Mouse (Mus musculus) stomach, postnatal 0 days (tissue): Measurements from ENCODE around the gene Vmn1r68. TPM values are rescaled to one million over a fixed set of nuclear protein-coding genes. Genes with fewer than 3 reads are reported as not detected.

ENCODE experiments used
- ATAC-seq: fragments of 200-750 bp; cut with Nextera tagmentation; 2 replicates; pipeline ENCODE4 v1.8.0; 2017; ENCODE audit not compliant: low FRiP score, low TSS enrichment
- DNase-seq: peaks from one replicate; pipeline ENCODE4 v3.0.0-alpha.2; 2016; ENCODE audit warnings: low spot score
- H3K27ac ChIP-seq: fragments of 300-500 bp; sonication (generic); replicated peaks from 2 replicates; pipeline ENCODE4 v1.5.1; 2014; ENCODE audit warnings: mild to moderate bottlenecking, control low read depth
- H3K27me3 ChIP-seq: fragments of 300-500 bp; sonication (generic); 2 replicates; pipeline ENCODE4 v1.6.1; 2014; ENCODE audit warnings: low read length; ENCODE audit not compliant: control insufficient read depth, insufficient read depth
- H3K36me3 ChIP-seq: fragments of 300-500 bp; sonication (generic); 2 replicates; pipeline ENCODE4 v1.6.1; 2014; ENCODE audit warnings: low read length, mixed read lengths; ENCODE audit not compliant: control insufficient read depth, insufficient read depth
- H3K4me1 ChIP-seq: fragments of 300-500 bp; sonication (generic); replicated peaks from 2 replicates; pipeline ENCODE4 v1.6.1; 2014; ENCODE audit warnings: antibody characterized with exemption; ENCODE audit not compliant: control insufficient read depth, insufficient read depth
- H3K4me2 ChIP-seq: fragments of 300-500 bp; sonication (generic); replicated peaks from 2 replicates; pipeline ENCODE4 v1.6.1; 2014; ENCODE audit warnings: low read depth, mild to moderate bottlenecking, control low read depth, moderate library complexity
- H3K4me3 ChIP-seq: fragments of 300-500 bp; sonication (generic); 2 replicates; pipeline ENCODE4 v1.5.1; 2014; ENCODE audit warnings: low read depth, low read length, control low read depth
- H3K9ac ChIP-seq: fragments of 300-500 bp; sonication (generic); 2 replicates; pipeline ENCODE4 v1.6.1; 2014; ENCODE audit warnings: mild to moderate bottlenecking, low read length, control low read depth, mixed read lengths
- H3K9me3 ChIP-seq: fragments of 300-500 bp; sonication (generic); 2 replicates; pipeline ENCODE4 v1.6.1; 2016; ENCODE audit warnings: low read length; ENCODE audit not compliant: control insufficient read depth
- CTCF ChIP-seq: IDR thresholded peaks from 2 replicates; pipeline ENCODE4 v1.5.1; 2016; ENCODE audit warnings: antibody characterized with exemption, low read depth, mild to moderate bottlenecking, moderate library complexity
- EP300 ChIP-seq: optimal IDR thresholded peaks from 2 replicates; pipeline ENCODE3; 2016; ENCODE audit warnings: antibody characterized with exemption
- WGBS: fragments of 180-500 bp; shearing (Covaris S2); extraction: QIAGEN DNeasy Blood & Tissue Kit; methylation state at CpG from one replicate; pipeline ENCODE4 v1.1.7; 2014; 5-methylcytosine and 5-hydroxymethylcytosine counted together
- polyA plus RNA-seq: library from polyadenylated mRNA; unstranded; fragments of >200 nt; fragmentation: Nextera tagmentation; extraction: Ambion mirVana; gene quantifications from 2 replicates; pipeline ENCODE4 v1.2.1, GENCODE M21; 2015

Gene Vmn1r68
- polyA plus RNA-seq, result 0.06 TPM in 1 of 2 replicates, not detected in the other

DNA sequence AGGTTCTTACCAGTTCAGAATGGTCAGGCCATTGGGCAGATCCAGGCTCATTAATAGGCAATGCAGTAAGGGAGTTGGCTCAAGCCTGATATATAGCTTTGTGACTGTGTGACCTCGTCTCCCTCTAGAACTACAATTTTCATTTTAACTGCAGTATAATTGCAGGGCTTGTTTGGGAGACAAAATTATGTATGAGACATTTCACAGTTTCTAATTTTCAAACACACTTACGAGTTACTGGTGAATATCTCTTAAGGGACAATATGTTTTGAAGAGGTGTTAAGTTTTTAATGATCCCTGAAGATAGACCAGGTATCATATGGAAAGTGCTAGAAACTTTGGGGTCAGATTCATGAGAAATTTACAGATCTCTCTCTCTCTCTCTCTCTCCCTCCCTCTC, at the start of gene Vmn1r68:
Gene Vmn1r68, minus strand, starts transcription at position 101 of the 400 bp plus-strand sequence.
- no peaks in the 10 kb centered on the region for H3K27me3 ChIP-seq
- H3K4me2 ChIP-seq, result no peak within 1 kb of the TSS
- DNase-seq (no peak), ATAC-seq (no peak)
- no peaks in the 10 kb centered on the region for H3K9me3 ChIP-seq
- H3K9ac ChIP-seq, result no peak within 1 kb of the TSS
- no peaks in the 10 kb centered on the region for H3K4me1 ChIP-seq
- no peak within 1 kb of the TSS for H3K4me3 ChIP-seq
- 62% methylated on average over 2 of the region's 2 CpGs for WGBS
- TF ChIP-seq EP300, result no peak
- TF ChIP-seq CTCF, result no peak
- H3K27ac ChIP-seq, result no peak within 1 kb of the TSS
- no peaks in the 10 kb centered on the region for H3K36me3 ChIP-seq

DNA sequence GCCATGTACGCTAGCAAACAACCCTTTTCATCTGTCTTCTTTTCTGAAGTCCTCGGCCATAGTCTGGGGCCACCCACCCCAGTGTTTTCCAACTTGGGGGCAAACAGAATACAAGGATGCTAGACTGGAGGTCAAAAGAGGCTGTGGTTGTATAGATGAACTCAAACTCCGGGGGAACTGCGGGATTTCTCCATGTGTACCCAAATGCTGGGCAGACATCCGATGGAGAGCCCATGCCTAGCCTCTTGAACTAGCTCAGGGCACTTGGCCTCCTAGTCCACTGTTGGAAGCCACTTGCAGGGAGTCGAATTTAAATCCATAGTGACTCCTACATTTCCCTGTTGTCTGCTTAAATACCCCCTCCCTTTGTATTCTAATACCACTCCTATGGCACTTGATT, 62.7 kb downstream of the Vmn1r68 start:
- Histone ChIP-seq H3K36me3 (no peaks in the 10 kb centered on the region), H3K27ac (no peak overlapping the region), H3K9me3 (no peaks in the 10 kb centered on the region), H3K27me3 (no peaks in the 10 kb centered on the region), H3K4me1 (no peaks in the 10 kb centered on the region), H3K4me2 (peak overlapping the region; percentile 66), H3K4me3 (peak overlapping the region; percentile 60), H3K9ac (no peak overlapping the region)
- DNase-seq (no peak), ATAC-seq (no peak)
- TF ChIP-seq EP300 (no peak), CTCF (no peak)
- 32% methylated on average over 6 of the region's 6 CpGs for WGBS

DNA sequence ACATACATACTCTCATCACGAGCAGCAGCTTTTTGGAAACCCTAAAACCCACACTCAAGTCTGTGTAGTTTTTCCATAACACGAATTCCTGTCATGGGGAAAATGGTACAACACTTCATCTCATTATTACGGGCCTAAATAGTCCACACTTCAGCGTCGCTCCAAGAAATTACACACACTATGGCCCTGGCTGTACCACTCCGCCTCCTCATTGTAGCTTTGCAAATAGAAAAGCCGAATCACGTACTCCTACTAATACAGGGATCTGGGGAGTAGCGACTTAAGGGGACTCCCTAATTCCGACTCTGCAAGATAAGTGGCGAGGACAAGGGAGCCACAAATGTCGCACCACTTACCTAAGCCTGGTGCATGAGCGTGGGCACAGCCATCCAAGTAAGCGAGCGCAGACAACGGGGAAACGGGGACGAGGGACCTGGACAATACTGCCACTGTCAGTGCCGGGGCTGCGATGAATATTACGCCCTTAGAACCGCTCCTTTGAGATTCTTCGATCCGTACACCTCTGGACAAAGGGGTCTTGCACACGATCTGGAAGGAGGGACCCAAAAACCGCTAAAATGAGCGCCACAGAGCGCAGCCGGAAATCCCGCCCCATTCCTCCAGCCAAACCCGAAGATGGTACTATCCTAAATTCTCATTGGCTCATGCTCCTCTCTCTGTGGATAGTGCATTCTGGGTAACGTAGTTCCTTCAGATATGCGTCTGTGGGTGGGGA, 63.3 kb downstream of the Vmn1r68 start, which contains the start of gene Zik1:
Gene Zik1, minus strand, starts transcription at position 609 of the 736 bp plus-strand sequence.
- H3K27me3 ChIP-seq, result no peaks in the 10 kb centered on the region
- peak; percentile 95 for ATAC-seq
- DNase-seq, result peak; percentile 51
- TF ChIP-seq EP300 (no peak), CTCF (no peak)
- WGBS, result under 1% methylated on average over 33 of the region's 33 CpGs
- no peaks in the 10 kb centered on the region for H3K9me3 ChIP-seq
- peak within 1 kb of the TSS; percentile 66 for H3K4me2 ChIP-seq
- no peaks in the 10 kb centered on the region for H3K4me1 ChIP-seq
- H3K9ac ChIP-seq, result peak within 1 kb of the TSS; percentile 60
- H3K36me3 ChIP-seq, result no peaks in the 10 kb centered on the region
- peak within 1 kb of the TSS; percentile 60 for H3K4me3 ChIP-seq
- 0 out of 2 replicates have a peak within 1 kb of the TSS, but pooled peaks have one; percentile 24 for H3K27ac ChIP-seq

DNA sequence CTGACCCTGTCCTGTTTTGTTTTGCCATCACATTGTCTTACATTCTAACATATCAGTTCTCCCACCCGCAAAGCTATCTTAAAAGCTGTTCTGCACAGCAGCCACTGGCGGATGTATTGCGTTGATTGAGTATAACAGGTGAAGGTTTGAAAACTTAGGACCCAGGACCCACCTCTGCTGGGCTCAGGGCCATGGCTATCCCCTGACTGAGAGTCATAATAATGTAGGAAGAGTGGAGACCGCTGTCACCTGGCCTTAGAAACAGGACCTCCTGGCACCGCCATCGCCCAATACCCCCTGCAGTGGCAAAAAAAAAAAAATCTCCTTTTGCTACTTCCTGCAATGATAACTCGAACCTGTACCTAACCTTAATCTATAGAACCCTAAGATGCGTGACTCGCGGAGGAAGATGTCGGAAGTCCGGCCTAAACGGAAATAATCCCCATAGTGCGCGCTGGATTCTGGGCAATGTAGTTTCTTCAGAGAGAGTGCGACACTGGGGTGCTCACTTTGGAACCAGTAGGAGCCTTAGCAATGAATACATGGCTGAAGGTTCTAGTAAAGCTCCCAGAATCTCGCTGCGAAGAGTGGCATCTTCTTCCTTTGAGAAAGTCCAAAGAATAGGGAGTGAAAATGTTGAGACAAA, 77.6 kb downstream of the Vmn1r68 start:
- Histone ChIP-seq H3K9me3 (no peaks in the 10 kb centered on the region), H3K4me3 (no peak overlapping the region), H3K9ac (no peak overlapping the region), H3K27me3 (no peaks in the 10 kb centered on the region), H3K36me3 (no peaks in the 10 kb centered on the region), H3K27ac (no peak overlapping the region), H3K4me2 (no peak overlapping the region), H3K4me1 (no peaks in the 10 kb centered on the region)
- WGBS, result 63% methylated on average over 18 of the region's 18 CpGs
- no peak for DNase-seq
- no peak for ATAC-seq
- no peak for TF ChIP-seq CTCF
- TF ChIP-seq EP300, result no peak

GRCm38 (mm10) chr7:10479813-10480212, 78.5 kb downstream of the Vmn1r68 start:
- no peak overlapping the region for H3K9ac ChIP-seq
- H3K4me2 ChIP-seq, result no peak overlapping the region
- no peaks in the 10 kb centered on the region for H3K4me1 ChIP-seq
- no peaks in the 10 kb centered on the region for H3K27me3 ChIP-seq
- TF ChIP-seq CTCF, result no peak
- TF ChIP-seq EP300, result no peak
- no peak overlapping the region for H3K4me3 ChIP-seq
- no peak overlapping the region for H3K27ac ChIP-seq
- no peaks in the 10 kb centered on the region for H3K9me3 ChIP-seq
- no peak for ATAC-seq
- DNase-seq, result no peak
- no peaks in the 10 kb centered on the region for H3K36me3 ChIP-seq

GRCm38 (mm10) chr7:10458166-10458565, 100.1 kb downstream of the Vmn1r68 start:
- ATAC-seq (no peak), DNase-seq (no peak)
- TF ChIP-seq CTCF (no peak), EP300 (no peak)
- Histone ChIP-seq H3K27ac (no peak overlapping the region), H3K36me3 (no peaks in the 10 kb centered on the region), H3K4me1 (no peaks in the 10 kb centered on the region), H3K9me3 (no peaks in the 10 kb centered on the region), H3K4me2 (no peak overlapping the region), H3K9ac (no peak overlapping the region), H3K27me3 (no peaks in the 10 kb centered on the region), H3K4me3 (no peak overlapping the region)
- 62% methylated on average over 3 of the region's 3 CpGs for WGBS

Other genes with a start within 250 kb of the Vmn1r68 start
- gene Vmn1r67, start 115.2 kb downstream of the Vmn1r68 start, polyA plus RNA-seq, result not detected in 2 replicates
- 2.0 and 2.1 TPM in 2 replicates for gene Zik1, start 63.1 kb downstream of the Vmn1r68 start, polyA plus RNA-seq
- gene Vmn1r69, start 55.2 kb upstream of the Vmn1r68 start, polyA plus RNA-seq, result not detected in 2 replicates
- gene Vmn1r70, start 73.0 kb upstream of the Vmn1r68 start, polyA plus RNA-seq, result not detected in 2 replicates
- not detected in 2 replicates for gene Nlrp4b, start 129.3 kb upstream of the Vmn1r68 start, polyA plus RNA-seq
- gene Vmn1r71, start 195.9 kb upstream of the Vmn1r68 start, polyA plus RNA-seq, result not detected in 2 replicates